Mouse (Mus musculus) heart, embryonic 14.5 days (tissue): Measurements from ENCODE around the gene Inf2. TPM values are rescaled to one million over a fixed set of nuclear protein-coding genes. Genes with fewer than 3 reads are reported as not detected.
A peak's percentile ranks its signal among the peaks of the same experiment; 100 is the strongest.

Experiments used
- ATAC-seq: fragments of 200-750 bp; cut with Nextera tagmentation; 2 replicates; pipeline ENCODE4 v1.8.0; 2017; ENCODE audit warnings: low read depth, moderate TSS enrichment; ENCODE audit not compliant: insufficient number of reproducible peaks, insufficient read depth, low FRiP score
- H3K27ac ChIP-seq, 2 experiments: fragments of 200-500 bp in 1 of 2; fragments of 300-500 bp in 1 of 2; sonication (generic) in 1 of 2; replicated peaks in 1 of 2; 2 replicates each; pipeline ENCODE4 v1.5.1; 2012 to 2014; ENCODE audit warnings: low read depth in 2 of 2, low read length in 2 of 2, control low read depth in 1 of 2, mild to moderate bottlenecking in 1 of 2, mixed read lengths in 1 of 2; ENCODE audit not compliant: control insufficient read depth in 1 of 2, insufficient read depth in 1 of 2
- H3K27me3 ChIP-seq: fragments of 300-500 bp; sonication (generic); 2 replicates; pipeline ENCODE4 v1.6.1; 2014; ENCODE audit warnings: mild to moderate bottlenecking, low read length, control low read depth; ENCODE audit not compliant: control insufficient read depth, insufficient read depth
- H3K36me3 ChIP-seq: fragments of 300-500 bp; sonication (generic); 2 replicates; pipeline ENCODE4 v1.6.1; 2014; ENCODE audit warnings: mild to moderate bottlenecking, control low read depth, low read length, mixed read lengths; ENCODE audit not compliant: control insufficient read depth, insufficient read depth
- H3K4me1 ChIP-seq, 2 experiments: fragments of 200-500 bp in 1 of 2; fragments of 300-500 bp in 1 of 2; sonication (generic) in 1 of 2; 2 replicates each; pipeline ENCODE4 v1.6.1; 2012 to 2014; ENCODE audit warnings: low read length in 2 of 2, control low read depth in 1 of 2, mixed read lengths in 1 of 2; ENCODE audit not compliant: control insufficient read depth in 2 of 2, insufficient read depth in 2 of 2
- H3K4me2 ChIP-seq: fragments of 300-500 bp; sonication (generic); 2 replicates; pipeline ENCODE4 v1.6.1; 2014; ENCODE audit warnings: mild to moderate bottlenecking, low read length
- H3K4me3 ChIP-seq, 2 experiments: fragments of 200-500 bp in 1 of 2; fragments of 300-500 bp in 1 of 2; sonication (generic) in 1 of 2; 2 replicates each; pipeline ENCODE4 v1.5.1; 2012 to 2014; ENCODE audit warnings: low read length in 2 of 2, mild to moderate bottlenecking in 2 of 2, control low read depth in 1 of 2, low read depth in 1 of 2, moderate library complexity in 1 of 2; ENCODE audit not compliant: control insufficient read depth in 1 of 2, insufficient read depth in 1 of 2
- H3K9ac ChIP-seq: fragments of 300-500 bp; sonication (generic); 2 replicates; pipeline ENCODE4 v1.6.1; 2014; ENCODE audit warnings: mild to moderate bottlenecking, low read length
- H3K9me3 ChIP-seq: fragments of 300-500 bp; sonication (generic); 2 replicates; pipeline ENCODE4 v1.6.1; 2016; ENCODE audit warnings: low read length, control low read depth; ENCODE audit not compliant: control insufficient read depth
- WGBS: fragments of 180-500 bp; shearing (Covaris S2); extraction: QIAGEN DNeasy Blood & Tissue Kit; methylation state at CpG from one replicate; pipeline ENCODE4 v1.1.7; 2014; 5-methylcytosine and 5-hydroxymethylcytosine counted together
- microRNA-seq: library from miRNA; unstranded; fragments of <30 nt; microRNA quantifications from one replicate; pipeline ENCODE4, GENCODE M21; 2016
- polyA plus RNA-seq: library from polyadenylated mRNA; unstranded; fragments of >200 nt; fragmentation: Nextera tagmentation; extraction: Ambion mirVana; gene quantifications from 2 replicates; pipeline ENCODE4 v1.2.1, GENCODE M21; 2014

Inf2 gene
- polyA plus RNA-seq, 1 experiment from 2014 or later: 2.9 TPM

DNA sequence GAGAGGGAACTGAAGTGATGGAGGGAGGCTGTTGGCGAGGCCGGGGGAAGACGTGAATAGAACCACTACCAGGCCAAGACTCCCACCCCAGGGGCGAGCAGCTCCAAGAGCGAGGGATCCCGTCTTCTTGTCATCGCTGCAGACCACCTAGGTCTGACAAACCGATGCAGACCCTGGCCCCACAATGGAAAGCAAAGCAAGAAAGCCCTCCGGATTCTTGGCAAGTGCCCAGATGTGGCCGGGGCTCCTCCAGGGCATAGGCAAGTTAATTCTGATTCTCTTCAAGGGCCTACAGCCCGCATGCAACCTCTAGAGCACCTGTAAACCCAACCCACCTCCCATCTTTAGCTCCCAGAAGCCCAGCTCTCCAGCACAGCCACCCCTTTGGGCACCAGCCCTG lies 74.7 kb downstream of the Inf2 start:
- Histone ChIP-seq H3K9ac (0 out of 2 replicates have a peak overlapping the region, but pooled peaks have one; percentile 3), H3K27me3 (no peaks in the 10 kb centered on the region), H3K4me1 (peaks cover 72 to 98% of the 10 kb centered on the region in 2 experiments), H3K27ac (peak overlapping the region in 1 of 2 experiments; percentile 65; a peak in 2 of 4 replicates), H3K36me3 (peaks cover 92% of the 10 kb centered on the region), H3K9me3 (no peaks in the 10 kb centered on the region), H3K4me2 (no peak overlapping the region), H3K4me3 (no peak overlapping the region)
- ATAC-seq: no peak
- WGBS: 85% methylated on average over 11 of the region's 11 CpGs

DNA sequence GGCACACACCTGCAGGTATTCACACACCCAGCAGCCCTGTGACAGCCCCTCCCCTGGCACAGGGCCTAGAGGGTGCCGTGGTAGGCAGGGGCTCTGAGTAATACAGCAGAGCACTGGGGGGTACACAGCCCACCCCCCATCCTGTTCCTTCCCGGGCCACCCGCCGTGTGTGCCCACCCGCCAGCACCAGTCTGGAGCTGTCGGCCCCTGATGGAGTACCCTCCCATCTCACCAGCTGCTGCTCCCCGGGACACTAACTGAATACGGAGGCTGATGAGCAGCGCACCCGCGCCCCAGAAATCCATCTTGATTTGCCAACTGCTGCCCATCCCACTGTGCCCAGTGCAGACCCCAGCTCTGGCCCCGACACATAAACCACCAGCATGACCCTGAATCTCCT lies 75.1 kb downstream of the Inf2 start:
- ATAC-seq: no peak
- no peaks in the 10 kb centered on the region for H3K9me3 ChIP-seq
- H3K4me1 ChIP-seq: peaks cover 76 to 100% of the 10 kb centered on the region in 2 experiments
- no peak overlapping the region for H3K4me2 ChIP-seq
- H3K27ac ChIP-seq: peak overlapping the region; percentile 4 to 65; a peak in 3 of 4 replicates
- H3K4me3 ChIP-seq: no peak overlapping the region
- WGBS: 87% methylated on average over 12 of the region's 12 CpGs
- peak overlapping the region; percentile 55 for H3K9ac ChIP-seq
- H3K27me3 ChIP-seq: no peaks in the 10 kb centered on the region
- peaks cover 92% of the 10 kb centered on the region for H3K36me3 ChIP-seq

DNA sequence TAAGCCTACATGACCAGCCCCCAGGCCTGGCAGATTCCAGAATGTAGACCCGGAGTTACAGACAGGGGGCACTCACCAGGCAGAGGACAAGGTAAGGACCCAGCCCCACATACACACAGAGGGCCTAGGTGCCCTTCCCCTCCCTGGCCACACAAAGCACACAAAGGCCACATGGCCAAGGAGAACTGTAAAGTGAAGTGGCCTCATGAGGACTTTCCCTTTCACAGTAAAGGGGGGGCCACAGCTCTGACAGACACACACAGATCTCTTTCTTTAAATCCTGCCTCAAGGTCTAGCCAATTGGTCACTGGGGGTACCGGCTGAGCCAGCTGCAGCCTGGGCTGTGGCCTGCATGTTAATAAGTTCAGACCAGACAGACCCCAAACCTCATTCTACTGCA lies 75.5 kb downstream of the Inf2 start:
- Histone ChIP-seq H3K27ac (peak overlapping the region; percentile 4 to 65; a peak in 3 of 4 replicates), H3K4me2 (no peak overlapping the region), H3K9ac (peak overlapping the region; percentile 55), H3K27me3 (no peaks in the 10 kb centered on the region), H3K36me3 (peaks cover 92% of the 10 kb centered on the region), H3K4me3 (no peak overlapping the region), H3K9me3 (no peaks in the 10 kb centered on the region), H3K4me1 (peaks cover 75 to 100% of the 10 kb centered on the region in 2 experiments)
- ATAC-seq: no peak
- WGBS: 45% methylated on average over 2 of the region's 2 CpGs

DNA sequence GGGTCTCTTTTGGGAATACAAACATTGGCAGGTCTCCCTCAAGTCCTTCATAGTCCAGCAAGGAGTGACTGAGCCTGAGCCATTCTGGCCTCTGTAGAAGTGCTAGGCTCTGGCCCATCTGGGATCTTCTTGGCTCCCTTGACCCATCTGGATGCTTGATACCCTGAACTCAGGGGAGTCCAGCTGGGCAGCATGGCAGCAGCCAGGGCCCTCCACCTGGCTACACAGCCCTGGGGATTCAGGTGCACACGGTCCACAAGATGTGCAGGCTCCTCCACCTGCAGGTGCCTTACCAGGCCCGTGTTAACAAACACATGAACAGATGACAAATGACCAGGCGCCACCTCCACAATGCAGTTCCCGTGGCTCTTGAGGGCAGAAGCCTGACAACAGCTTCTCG lies 76.1 kb downstream of the Inf2 start:
- Histone ChIP-seq H3K9me3 (no peaks in the 10 kb centered on the region), H3K36me3 (peaks cover 92% of the 10 kb centered on the region), H3K4me1 (peaks cover 74 to 99% of the 10 kb centered on the region in 2 experiments), H3K9ac (peak overlapping the region; percentile 67), H3K4me2 (peak overlapping the region; percentile 53; the same call in 1 of the 2 replicates), H3K4me3 (no peak overlapping the region), H3K27me3 (no peaks in the 10 kb centered on the region), H3K27ac (peak overlapping the region; percentile 0 to 88; a peak in 2 of 4 replicates)
- 61% methylated on average over 5 of the region's 5 CpGs for WGBS
- no peak for ATAC-seq

Small RNAs within 50 kb of the gene (microRNA-seq; reads per million reads assigned to microRNA genes)
- not detected for gene Mir6939

Other genes with a start within 250 kb of the Inf2 start
- gene A530016L24Rik, start 99.3 kb upstream of the Inf2 start, polyA plus RNA-seq: 5.6 and 6.4 TPM in 2 replicates
- gene Tmem179, start 72.0 kb upstream of the Inf2 start, polyA plus RNA-seq: 0.40 and 0.54 TPM in 2 replicates
- 88.3 and 89.7 TPM in 2 replicates for gene Adssl1, start 31.3 kb downstream of the Inf2 start, polyA plus RNA-seq
- gene Siva1, start 55.9 kb downstream of the Inf2 start, polyA plus RNA-seq: 136 and 153 TPM in 2 replicates
- gene Akt1, start 86.1 kb downstream of the Inf2 start, polyA plus RNA-seq: 163 and 182 TPM in 2 replicates
- gene Zbtb42, start 90.0 kb downstream of the Inf2 start, polyA plus RNA-seq: 5.3 and 6.7 TPM in 2 replicates
- 5.0 and 6.1 TPM in 2 replicates for gene Cep170b, start 131.7 kb downstream of the Inf2 start, polyA plus RNA-seq
- gene Pld4, start 171.9 kb downstream of the Inf2 start, polyA plus RNA-seq: 6.0 and 6.8 TPM in 2 replicates
- 1.9 and 3.1 TPM in 2 replicates for gene Ahnak2, start 213.9 kb downstream of the Inf2 start, polyA plus RNA-seq
- 7.1 and 7.9 TPM in 2 replicates for gene Clba1, start 220.2 kb downstream of the Inf2 start, polyA plus RNA-seq
- 40.4 and 42.0 TPM in 2 replicates for gene Cdca4, start 240.6 kb downstream of the Inf2 start, polyA plus RNA-seq